Mouse (Mus musculus) limb, embryonic 15.5 days (tissue): ENCODE results near the gene Tmem138. TPM values are rescaled to one million over a fixed set of nuclear protein-coding genes. Genes with fewer than 3 reads are reported as not detected.

Experiments used
- ATAC-seq: fragments of 200-750 bp; cut with Nextera tagmentation; 2 replicates; pipeline ENCODE4 v1.8.0; 2017; ENCODE audit warnings: low read depth, moderate TSS enrichment; ENCODE audit not compliant: insufficient number of reproducible peaks, low FRiP score, low TSS enrichment
- H3K27ac ChIP-seq: fragments of 300-500 bp; sonication (generic); 2 replicates; pipeline ENCODE4 v1.5.1; 2015; ENCODE audit warnings: moderate library complexity, mild to moderate bottlenecking, inconsistent platforms
- H3K27me3 ChIP-seq: fragments of 300-500 bp; sonication (generic); 2 replicates; pipeline ENCODE4 v1.6.1; 2015; ENCODE audit warnings: inconsistent platforms
- H3K36me3 ChIP-seq: fragments of 300-500 bp; sonication (generic); 2 replicates; pipeline ENCODE4 v1.6.1; 2015; ENCODE audit warnings: inconsistent platforms
- H3K4me1 ChIP-seq: fragments of 300-500 bp; sonication (generic); 2 replicates; pipeline ENCODE4 v1.6.1; 2015; ENCODE audit warnings: inconsistent platforms
- H3K4me2 ChIP-seq: fragments of 300-500 bp; sonication (generic); 2 replicates; pipeline ENCODE4 v1.6.1; 2015; ENCODE audit warnings: mild to moderate bottlenecking, inconsistent platforms
- H3K4me3 ChIP-seq: fragments of 300-500 bp; sonication (generic); 2 replicates; pipeline ENCODE4 v1.5.1; 2015; ENCODE audit warnings: mild to moderate bottlenecking, inconsistent platforms
- H3K9ac ChIP-seq: fragments of 300-500 bp; sonication (generic); 2 replicates; pipeline ENCODE4 v1.6.1; 2015; ENCODE audit warnings: inconsistent platforms
- H3K9me3 ChIP-seq: fragments of 300-500 bp; sonication (generic); 2 replicates; pipeline ENCODE4 v1.6.1; 2016; ENCODE audit warnings: inconsistent platforms
- WGBS: fragments of 180-500 bp; shearing (Covaris S2); methylation state at CpG from one replicate; pipeline ENCODE4 v1.1.7; 2015; 5-methylcytosine and 5-hydroxymethylcytosine counted together
- polyA plus RNA-seq: library from polyadenylated mRNA; unstranded; fragments of >200 nt; fragmentation: Nextera tagmentation; extraction: Ambion mirVana; gene quantifications from 2 replicates; pipeline ENCODE4 v1.2.1, GENCODE M21; 2015

Tmem138 gene
- polyA plus RNA-seq, 1 experiment from 2014 or later: 26.8 TPM

DNA sequence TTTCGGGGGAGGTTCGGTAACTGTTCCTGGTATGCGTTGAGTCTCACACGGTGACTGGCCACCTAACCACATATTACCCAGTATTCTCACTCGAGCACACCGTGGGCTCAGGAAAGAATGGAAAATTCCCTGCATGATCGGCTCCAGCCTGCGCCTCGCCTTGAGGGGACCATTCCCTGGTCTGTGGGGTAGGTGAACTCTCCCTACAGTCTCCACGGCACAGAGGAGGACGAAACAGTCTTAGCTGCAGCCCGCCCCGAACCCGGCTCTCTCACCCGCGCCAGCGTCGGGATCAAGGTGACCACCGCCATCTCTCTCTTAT is 52.4 kb downstream of the Tmem138 start:
- H3K4me3 ChIP-seq: peak overlapping the region; percentile 98
- WGBS: under 1% methylated on average over 19 of the region's 19 CpGs
- no peaks in the 10 kb centered on the region for H3K9me3 ChIP-seq
- peak overlapping the region; percentile 99 for H3K9ac ChIP-seq
- ATAC-seq: no peak
- peaks cover 18% of the 10 kb centered on the region for H3K4me1 ChIP-seq
- no peaks in the 10 kb centered on the region for H3K27me3 ChIP-seq
- no peaks in the 10 kb centered on the region; the same call in 1 of the 2 replicates for H3K36me3 ChIP-seq
- H3K27ac ChIP-seq: peak overlapping the region; percentile 99
- H3K4me2 ChIP-seq: peak overlapping the region; percentile 53

DNA sequence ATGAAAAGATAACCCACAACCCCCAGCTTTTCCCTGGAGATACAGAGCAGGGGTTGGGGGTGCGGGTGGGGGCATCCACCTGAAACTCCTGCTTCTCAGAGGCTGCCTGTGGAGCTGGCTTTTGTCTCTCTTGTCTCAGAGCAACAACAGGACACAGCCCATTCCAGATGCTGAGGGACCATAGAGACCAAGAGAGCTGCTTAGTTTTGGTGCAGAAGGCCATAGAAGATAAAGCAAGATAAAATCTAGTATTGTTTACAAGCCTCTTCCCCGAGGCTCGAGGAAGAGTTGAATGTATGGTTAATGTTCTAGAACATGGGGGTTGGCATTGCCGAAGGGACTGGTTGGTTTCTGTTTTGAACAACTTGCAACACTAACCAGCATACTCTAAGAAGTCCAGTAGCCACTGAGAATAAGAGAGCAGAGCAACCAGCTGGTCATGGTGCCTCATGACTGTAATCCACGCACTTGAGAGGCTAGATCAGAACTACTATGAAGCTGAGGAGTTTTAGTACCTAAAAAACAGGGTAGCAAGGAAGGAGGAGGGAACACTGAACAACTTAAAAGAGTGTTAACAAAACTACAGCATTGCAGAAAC is 53.6 kb downstream of the Tmem138 start:
- Histone ChIP-seq H3K4me2 (no peak overlapping the region), H3K36me3 (no peaks in the 10 kb centered on the region; the same call in 1 of the 2 replicates), H3K4me1 (peaks cover 18% of the 10 kb centered on the region), H3K27me3 (no peaks in the 10 kb centered on the region), H3K27ac (no peak overlapping the region), H3K9me3 (no peaks in the 10 kb centered on the region), H3K9ac (no peak overlapping the region), H3K4me3 (peak overlapping the region; percentile 98; the same call in 1 of the 2 replicates)
- no peak for ATAC-seq
- WGBS: 75% methylated on average over 5 of the region's 5 CpGs

DNA sequence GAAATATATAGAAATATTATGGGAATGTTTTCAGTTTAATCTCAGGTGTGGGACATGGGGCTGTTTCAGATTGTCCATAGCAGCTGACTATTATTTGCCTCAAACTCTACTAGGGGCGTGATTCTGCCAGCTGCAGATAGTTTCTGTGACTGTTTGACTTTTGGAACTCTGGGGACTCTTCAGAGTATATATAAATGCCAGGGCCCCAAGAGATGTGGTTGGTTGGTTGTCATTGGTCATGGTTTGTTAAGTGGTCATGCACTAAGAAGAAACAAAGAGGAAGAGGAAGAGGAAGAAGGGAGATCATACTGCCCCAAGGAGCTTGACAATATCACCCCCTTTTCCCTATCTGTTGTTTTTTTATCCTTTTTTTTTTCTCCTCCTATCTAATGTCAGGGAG is 55.2 kb downstream of the Tmem138 start:
- no peaks in the 10 kb centered on the region for H3K9me3 ChIP-seq
- ATAC-seq: no peak
- no peak overlapping the region for H3K9ac ChIP-seq
- peaks cover 7% of the 10 kb centered on the region for H3K36me3 ChIP-seq
- no peak overlapping the region for H3K27ac ChIP-seq
- no peak overlapping the region for H3K4me3 ChIP-seq
- no peak overlapping the region for H3K4me2 ChIP-seq
- H3K4me1 ChIP-seq: peaks cover 13% of the 10 kb centered on the region
- 71% methylated on average over 1 of the region's 1 CpGs for WGBS
- no peaks in the 10 kb centered on the region for H3K27me3 ChIP-seq

Other genes with a start within 250 kb of the Tmem138 start
- gene Syt7, start 188.3 kb downstream of the Tmem138 start, polyA plus RNA-seq: 1.3 and 1.4 TPM in 2 replicates
- 0.46 and 0.68 TPM in 2 replicates for gene Lrrc10b, start 119.9 kb downstream of the Tmem138 start, polyA plus RNA-seq
- gene Ppp1r32, start 94.4 kb downstream of the Tmem138 start, polyA plus RNA-seq: 0.13 and 0.30 TPM in 2 replicates
- 38.2 and 39.2 TPM in 2 replicates for gene Cpsf7, start 52.1 kb downstream of the Tmem138 start, polyA plus RNA-seq
- 59.5 and 60.3 TPM in 2 replicates for gene Sdhaf2, start 51.2 kb downstream of the Tmem138 start, polyA plus RNA-seq
- gene Tmem216, start 21.1 kb downstream of the Tmem138 start, polyA plus RNA-seq: 34.2 and 37.3 TPM in 2 replicates
- 21.6 and 25.8 TPM in 2 replicates for gene Cyb561a3, start 190 bp downstream of the Tmem138 start, polyA plus RNA-seq
- gene Ddb1, start 28.0 kb upstream of the Tmem138 start, polyA plus RNA-seq: 350 and 363 TPM in 2 replicates
- 12.0 and 13.2 TPM in 2 replicates for gene Tkfc, start 28.3 kb upstream of the Tmem138 start, polyA plus RNA-seq
- gene Vwce, start 56.9 kb upstream of the Tmem138 start, polyA plus RNA-seq: 2.8 and 3.1 TPM in 2 replicates
- not detected in 2 replicates for gene Pga5, start 100.7 kb upstream of the Tmem138 start, polyA plus RNA-seq
- 46.0 and 48.6 TPM in 2 replicates for gene Vps37c, start 111.4 kb upstream of the Tmem138 start, polyA plus RNA-seq
- 0.67 and 1.0 TPM in 2 replicates for gene Cd5, start 161.6 kb upstream of the Tmem138 start, polyA plus RNA-seq